Mouse (Mus musculus) heart, postnatal 0 days (tissue): ENCODE measurements around the gene Rasgrf1. TPM values are rescaled to one million over a fixed set of nuclear protein-coding genes. Genes with fewer than 3 reads are reported as not detected.

Experiments
- ATAC-seq: fragments of 200-750 bp; cut with Nextera tagmentation; 2 replicates; pipeline ENCODE4 v1.8.0; 2017; ENCODE audit warnings: low read depth, moderate number of reproducible peaks, moderate library complexity; ENCODE audit not compliant: insufficient read depth
- DNase-seq: peaks from one replicate; pipeline ENCODE4 v3.0.0-alpha.2; 2016; ENCODE audit warnings: low spot score
- H3K27ac ChIP-seq: fragments of 300-500 bp; sonication (generic); 2 replicates; pipeline ENCODE4 v1.5.1; 2014; ENCODE audit warnings: low read depth, mild to moderate bottlenecking
- H3K27me3 ChIP-seq: fragments of 300-500 bp; sonication (generic); 2 replicates; pipeline ENCODE4 v1.6.1; 2014; ENCODE audit warnings: low read length, mixed read lengths; ENCODE audit not compliant: control insufficient read depth, insufficient read depth
- H3K36me3 ChIP-seq: fragments of 300-500 bp; sonication (generic); replicated peaks from 2 replicates; pipeline ENCODE4 v1.6.1; 2014; ENCODE audit warnings: low read length, mixed read lengths; ENCODE audit not compliant: control insufficient read depth, insufficient read depth
- H3K4me1 ChIP-seq: fragments of 300-500 bp; sonication (generic); 2 replicates; pipeline ENCODE4 v1.6.1; 2014; ENCODE audit warnings: antibody characterized with exemption; ENCODE audit not compliant: control insufficient read depth, insufficient read depth
- H3K4me2 ChIP-seq: fragments of 300-500 bp; sonication (generic); 2 replicates; pipeline ENCODE4 v1.6.1; 2014; ENCODE audit warnings: low read depth, mild to moderate bottlenecking, low read length, moderate library complexity
- H3K4me3 ChIP-seq: fragments of 300-500 bp; sonication (generic); 2 replicates; pipeline ENCODE4 v1.5.1; 2014; ENCODE audit warnings: low read depth, low read length
- H3K9ac ChIP-seq: fragments of 300-500 bp; sonication (generic); replicated peaks from 2 replicates; pipeline ENCODE4 v1.6.1; 2014; ENCODE audit warnings: low read depth, low read length, mixed read lengths
- H3K9me3 ChIP-seq: fragments of 300-500 bp; sonication (generic); replicated peaks from 2 replicates; pipeline ENCODE4 v1.6.1; 2016; ENCODE audit warnings: low read length; ENCODE audit not compliant: control insufficient read depth
- CTCF ChIP-seq: IDR thresholded peaks from 2 replicates; pipeline ENCODE4 v1.5.1; 2016; ENCODE audit warnings: antibody characterized with exemption, control low read depth, low read depth
- EP300 ChIP-seq: IDR thresholded peaks from 2 replicates; pipeline ENCODE4 v1.6.1; 2016; ENCODE audit warnings: antibody characterized with exemption, low read depth
- WGBS: fragments of 180-500 bp; shearing (Covaris S2); extraction: QIAGEN DNeasy Blood & Tissue Kit; methylation state at CpG from one replicate; pipeline ENCODE4 v1.1.7; 2014; 5-methylcytosine and 5-hydroxymethylcytosine counted together
- polyA plus RNA-seq: library from polyadenylated mRNA; unstranded; fragments of >200 nt; fragmentation: Nextera tagmentation; extraction: Ambion mirVana; gene quantifications from 2 replicates; pipeline ENCODE4 v1.2.1, GENCODE M21; 2015
- total RNA-seq: library from RNA; depleted of rRNA; stranded (reverse); fragments of >200 nt; gene quantifications from 2 replicates; pipeline ENCODE4 v1.2.3, GENCODE M21; 2014; ENCODE audit warnings: low replicate concordance

Rasgrf1 gene
- total and polyA plus RNA-seq, 2 experiments from 2014 or later, result not detected

DNA sequence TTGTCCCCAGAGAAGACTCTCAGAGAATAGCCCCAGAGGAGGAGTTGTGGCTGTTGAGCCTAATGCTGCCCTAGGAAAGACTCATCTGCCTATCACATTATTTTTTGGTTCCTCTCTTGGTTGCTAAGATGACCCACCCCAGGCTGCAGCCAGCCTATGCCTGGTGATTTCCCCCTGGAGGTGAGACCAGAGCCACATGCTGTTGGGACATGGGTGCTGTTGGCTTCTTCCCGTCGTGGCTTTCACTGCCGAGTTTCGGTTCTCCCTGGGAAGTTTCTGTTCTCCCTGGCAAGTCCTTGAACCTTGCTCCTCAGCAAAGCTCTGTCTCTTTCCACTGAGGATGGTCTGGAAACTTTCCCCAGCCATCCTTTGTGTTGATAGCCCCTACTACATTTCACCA is 124.2 kb downstream of the Rasgrf1 start:
- H3K36me3 ChIP-seq, result no peaks in the 10 kb centered on the region
- no peaks in the 10 kb centered on the region for H3K27me3 ChIP-seq
- TF ChIP-seq EP300, result no peak
- no peak for TF ChIP-seq CTCF
- 58% methylated on average over 4 of the region's 4 CpGs for WGBS
- no peak overlapping the region for H3K4me2 ChIP-seq
- no peak overlapping the region for H3K4me3 ChIP-seq
- H3K9ac ChIP-seq, result no peak overlapping the region
- ATAC-seq, result no peak
- H3K4me1 ChIP-seq, result no peaks in the 10 kb centered on the region
- no peak for DNase-seq
- no peak overlapping the region for H3K27ac ChIP-seq
- no peaks in the 10 kb centered on the region for H3K9me3 ChIP-seq

DNA sequence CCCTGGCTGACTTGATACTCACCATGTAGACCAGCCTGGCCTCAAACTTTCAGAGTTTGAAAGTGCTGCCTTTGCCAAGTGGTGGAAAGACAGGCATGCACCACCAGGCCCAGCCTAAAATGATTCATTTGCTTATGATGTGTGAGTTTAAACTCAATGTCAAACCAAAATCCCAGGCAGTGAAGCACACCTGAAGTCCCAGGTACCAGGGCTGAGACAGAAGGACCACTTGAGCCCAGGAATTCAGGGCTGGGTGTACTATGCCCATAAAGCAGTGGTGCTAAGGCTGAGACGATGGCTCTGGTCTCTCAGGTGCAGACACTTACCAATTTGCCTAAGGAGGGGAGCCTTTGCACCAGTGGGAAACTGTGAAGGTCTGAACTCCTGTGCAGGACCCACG is 125.5 kb downstream of the Rasgrf1 start:
- Histone ChIP-seq H3K4me1 (no peaks in the 10 kb centered on the region), H3K9ac (no peak overlapping the region), H3K4me2 (no peak overlapping the region), H3K4me3 (no peak overlapping the region), H3K36me3 (no peaks in the 10 kb centered on the region), H3K27me3 (no peaks in the 10 kb centered on the region), H3K9me3 (no peaks in the 10 kb centered on the region), H3K27ac (no peak overlapping the region)
- TF ChIP-seq CTCF, result no peak
- ATAC-seq, result no peak
- WGBS, result 84% methylated on average over 2 of the region's 2 CpGs
- DNase-seq, result no peak

DNA sequence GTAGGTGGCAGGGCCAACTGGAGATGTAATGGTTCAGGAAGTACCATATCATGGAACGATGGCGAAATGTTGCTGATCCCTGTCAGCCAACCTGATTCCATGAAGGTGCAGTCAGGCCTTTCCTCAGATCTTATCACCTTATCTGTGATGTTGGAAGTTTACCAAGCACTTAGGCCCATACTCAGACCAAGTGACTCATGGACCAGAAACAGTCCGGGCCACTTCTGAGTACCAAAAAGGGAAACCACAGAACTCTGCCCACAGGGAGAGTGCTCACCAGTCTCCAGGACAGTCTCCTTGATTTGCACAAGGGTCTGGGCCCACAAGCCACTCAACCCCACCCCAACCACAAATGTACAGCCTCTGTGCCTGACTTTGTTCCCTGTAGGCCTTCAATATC is 126.1 kb downstream of the Rasgrf1 start:
- Histone ChIP-seq H3K4me1 (no peaks in the 10 kb centered on the region), H3K9me3 (no peaks in the 10 kb centered on the region), H3K4me3 (no peak overlapping the region), H3K4me2 (no peak overlapping the region), H3K27ac (no peak overlapping the region), H3K9ac (no peak overlapping the region), H3K36me3 (no peaks in the 10 kb centered on the region), H3K27me3 (no peaks in the 10 kb centered on the region)
- no peak for TF ChIP-seq EP300
- TF ChIP-seq CTCF, result no peak
- ATAC-seq, result no peak
- 78% methylated on average over 3 of the region's 3 CpGs for WGBS
- DNase-seq, result no peak

DNA sequence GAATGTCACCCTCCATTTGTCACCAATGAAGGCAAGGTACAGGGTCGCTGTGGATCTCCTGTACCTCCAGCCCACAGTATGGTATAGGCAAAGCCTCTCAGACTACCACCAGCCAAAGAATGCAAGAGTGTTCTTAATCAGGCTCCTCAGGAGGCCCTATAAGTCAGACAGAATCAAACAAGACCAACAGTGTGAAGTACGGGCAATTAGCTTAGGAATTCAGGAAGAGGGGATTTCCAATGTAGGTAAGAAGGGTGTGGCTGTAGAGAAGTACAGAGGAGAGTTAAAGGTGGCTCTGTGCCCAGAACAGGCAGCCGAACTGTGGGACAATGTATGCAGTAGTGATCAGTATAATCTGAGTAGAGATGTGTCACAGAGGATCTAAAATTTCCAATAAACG is 126.6 kb downstream of the Rasgrf1 start:
- H3K9me3 ChIP-seq, result no peaks in the 10 kb centered on the region
- TF ChIP-seq CTCF (no peak), EP300 (no peak)
- H3K4me2 ChIP-seq, result no peak overlapping the region
- DNase-seq, result no peak
- no peak overlapping the region for H3K4me3 ChIP-seq
- H3K27me3 ChIP-seq, result no peaks in the 10 kb centered on the region
- H3K27ac ChIP-seq, result no peak overlapping the region
- WGBS, result 59% methylated on average over 4 of the region's 4 CpGs
- no peak for ATAC-seq
- no peak overlapping the region for H3K9ac ChIP-seq
- no peaks in the 10 kb centered on the region for H3K36me3 ChIP-seq
- H3K4me1 ChIP-seq, result no peaks in the 10 kb centered on the region

DNA sequence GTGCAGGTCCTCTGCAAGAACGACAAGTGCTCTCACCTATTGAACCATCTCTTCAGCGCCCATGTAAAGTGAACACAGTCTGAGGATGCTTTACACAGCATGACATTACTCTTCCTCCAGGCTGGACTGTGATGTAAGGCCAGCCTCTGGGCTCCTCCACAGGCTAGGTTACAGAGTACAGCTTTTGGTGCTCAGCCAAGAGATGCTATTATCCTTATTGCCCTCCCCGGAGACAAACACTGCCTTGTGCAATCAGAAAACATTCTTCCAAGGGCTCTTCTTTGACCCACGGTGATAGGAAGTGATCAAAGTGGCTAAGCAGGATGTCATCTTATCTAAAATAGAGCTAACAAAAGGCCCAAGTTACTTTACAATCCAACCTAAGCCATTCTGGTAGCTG is 128.8 kb downstream of the Rasgrf1 start:
- no peak overlapping the region for H3K4me2 ChIP-seq
- H3K9me3 ChIP-seq, result no peaks in the 10 kb centered on the region
- no peak overlapping the region for H3K9ac ChIP-seq
- no peak overlapping the region for H3K4me3 ChIP-seq
- H3K27me3 ChIP-seq, result no peaks in the 10 kb centered on the region
- H3K27ac ChIP-seq, result no peak overlapping the region
- 58% methylated on average over 4 of the region's 4 CpGs for WGBS
- TF ChIP-seq CTCF (no peak), EP300 (no peak)
- no peak for DNase-seq
- H3K4me1 ChIP-seq, result no peaks in the 10 kb centered on the region
- no peaks in the 10 kb centered on the region for H3K36me3 ChIP-seq
- ATAC-seq, result no peak

DNA sequence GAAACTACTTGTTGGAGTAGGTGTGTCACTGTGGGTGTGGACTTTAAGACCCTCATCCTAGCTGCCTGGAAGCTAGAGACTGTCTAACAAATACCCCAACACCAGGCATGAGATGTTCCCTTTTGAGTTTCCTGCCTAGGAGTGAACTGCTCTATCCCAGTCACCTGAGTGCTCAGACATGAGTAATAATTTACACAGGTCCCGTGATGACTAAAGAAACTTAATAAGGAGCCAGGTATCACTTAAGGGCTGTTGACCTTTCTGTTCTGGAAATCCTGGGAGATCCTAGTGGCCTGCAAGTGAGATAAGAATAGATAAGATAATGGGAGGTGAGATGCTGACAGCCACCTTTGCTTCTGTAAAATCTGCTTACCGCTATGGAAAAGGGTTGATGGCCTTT is 131.2 kb downstream of the Rasgrf1 start:
- Histone ChIP-seq H3K27ac (no peak overlapping the region), H3K36me3 (no peaks in the 10 kb centered on the region), H3K4me2 (no peak overlapping the region), H3K9me3 (no peaks in the 10 kb centered on the region; the same call in 1 of the 2 replicates), H3K9ac (no peak overlapping the region), H3K27me3 (no peaks in the 10 kb centered on the region), H3K4me1 (no peaks in the 10 kb centered on the region), H3K4me3 (no peak overlapping the region)
- WGBS, result 38% methylated on average over 2 of the region's 2 CpGs
- no peak for DNase-seq
- TF ChIP-seq EP300 (no peak), CTCF (no peak)
- no peak for ATAC-seq
